Mouse (Mus musculus): ENCODE data around the gene Tsr3. TPM values are rescaled to one million over a fixed set of nuclear protein-coding genes. Genes with fewer than 3 reads are reported as not detected.

Gene Tsr3
- polyA plus RNA-seq, 1 experiment from 2014 or later = 33.6 TPM

Small RNA genes lying within 50 kb of the gene (microRNA-seq; reads per million reads assigned to microRNA genes)
- 0.68 reads per million, percentile 4 among the genes with 10 or more reads in this experiment for gene Mir3547 (ENCODE audit: borderline number of aligned reads)

Other genes with a start within 250 kb of the Tsr3 start
- 6.8 and 8.9 TPM in 2 replicates for gene Cramp1l, start 224.4 kb upstream of the Tsr3 start, polyA plus RNA-seq (2014; fragmentation: Nextera tagmentation; extraction: Ambion mirVana)
- 17.4 and 17.9 TPM in 2 replicates for gene Ift140, start 224.1 kb upstream of the Tsr3 start, polyA plus RNA-seq (2014; fragmentation: Nextera tagmentation; extraction: Ambion mirVana)
- 14.4 and 18.5 TPM in 2 replicates for gene Tmem204, start 156.6 kb upstream of the Tsr3 start, polyA plus RNA-seq (2014; fragmentation: Nextera tagmentation; extraction: Ambion mirVana)
- 22.1 and 25.4 TPM in 2 replicates for gene Telo2, start 124.2 kb upstream of the Tsr3 start, polyA plus RNA-seq (2014; fragmentation: Nextera tagmentation; extraction: Ambion mirVana)
- 0.10 TPM in 1 of 2 replicates, not detected in the other for gene Ptx4, start 119.4 kb upstream of the Tsr3 start, polyA plus RNA-seq (2014; fragmentation: Nextera tagmentation; extraction: Ambion mirVana)
- 18.9 and 20.4 TPM in 2 replicates for gene Clcn7, start 106.8 kb upstream of the Tsr3 start, polyA plus RNA-seq (2014; fragmentation: Nextera tagmentation; extraction: Ambion mirVana)
- not detected in 2 replicates for gene Ccdc154, start 77.7 kb upstream of the Tsr3 start, polyA plus RNA-seq (2014; fragmentation: Nextera tagmentation; extraction: Ambion mirVana)
- gene Gm38655, start 64.7 kb upstream of the Tsr3 start, polyA plus RNA-seq (2014; fragmentation: Nextera tagmentation; extraction: Ambion mirVana) = 0.17 TPM in 1 of 2 replicates, not detected in the other
- 24.6 and 26.7 TPM in 2 replicates for gene BC003965, start 55.6 kb upstream of the Tsr3 start, polyA plus RNA-seq (2014; fragmentation: Nextera tagmentation; extraction: Ambion mirVana)
- 2.9 and 3.2 TPM in 2 replicates for gene Unkl, start 51.8 kb upstream of the Tsr3 start, polyA plus RNA-seq (2014; fragmentation: Nextera tagmentation; extraction: Ambion mirVana)
- 22.6 and 25.5 TPM in 2 replicates for gene Gnptg, start within 50 bp of the Tsr3 start, polyA plus RNA-seq (2014; fragmentation: Nextera tagmentation; extraction: Ambion mirVana)
- 0.35 and 0.63 TPM in 2 replicates for gene Baiap3, start 16.2 kb downstream of the Tsr3 start, polyA plus RNA-seq (2014; fragmentation: Nextera tagmentation; extraction: Ambion mirVana)
- gene Ube2i, start 34.5 kb downstream of the Tsr3 start, polyA plus RNA-seq (2014; fragmentation: Nextera tagmentation; extraction: Ambion mirVana) = 471 and 482 TPM in 2 replicates
- not detected in 2 replicates for gene Prss34, start 58.2 kb downstream of the Tsr3 start, polyA plus RNA-seq (2014; fragmentation: Nextera tagmentation; extraction: Ambion mirVana)
- not detected in 2 replicates for gene Prss28, start 68.5 kb downstream of the Tsr3 start, polyA plus RNA-seq (2014; fragmentation: Nextera tagmentation; extraction: Ambion mirVana)
- not detected in 2 replicates for gene Prss29, start 78.5 kb downstream of the Tsr3 start, polyA plus RNA-seq (2014; fragmentation: Nextera tagmentation; extraction: Ambion mirVana)
- gene Tpsab1, start 105.4 kb downstream of the Tsr3 start, polyA plus RNA-seq (2014; fragmentation: Nextera tagmentation; extraction: Ambion mirVana) = not detected in 2 replicates
- not detected in 2 replicates for gene Tpsb2, start 126.1 kb downstream of the Tsr3 start, polyA plus RNA-seq (2014; fragmentation: Nextera tagmentation; extraction: Ambion mirVana)
- gene Tpsg1, start 129.1 kb downstream of the Tsr3 start, polyA plus RNA-seq (2014; fragmentation: Nextera tagmentation; extraction: Ambion mirVana) = 0.69 and 1.6 TPM in 2 replicates
- 10.3 and 10.6 TPM in 2 replicates for gene Cacna1h, start 193.6 kb downstream of the Tsr3 start, polyA plus RNA-seq (2014; fragmentation: Nextera tagmentation; extraction: Ambion mirVana)
- gene Tekt4, start 214.4 kb downstream of the Tsr3 start, polyA plus RNA-seq (2014; fragmentation: Nextera tagmentation; extraction: Ambion mirVana) = 0.97 and 1.2 TPM in 2 replicates